Comparison of ENCODE assay signal across 8 mouse cellular contexts in genomic region chr15:89173024-89173905, GRCm38 (mm10). TPM values are rescaled to one million over a fixed set of nuclear protein-coding genes. Genes with fewer than 3 reads are reported as not detected.
DNase-seq lines count a peak whose midpoint lies in the region; ATAC-seq and TF ChIP-seq lines count a peak whose summit lies in the region.

No protein-coding gene starts in this region.

- peak overlapping the region; percentile 63 for H3K9ac ChIP-seq in embryonic facial prominence, embryonic 11.5 days (replicated peaks; ENCODE audit: low read length)
- H3K9ac ChIP-seq in hindbrain, embryonic 14.5 days = peak overlapping the region; percentile 86
- peak overlapping the region; percentile 72 for H3K9ac ChIP-seq in limb, embryonic 14.5 days (ENCODE audit: low read depth, low read length, severe bottlenecking)
- peak overlapping the region; percentile 81 for H3K9ac ChIP-seq in midbrain, embryonic 16.5 days (ENCODE audit: low read depth, low read length)

- H3K27me3 ChIP-seq in E14TG2a.4 (ENCODE audit: insufficient read depth, low read length) = peaks cover 24% of the 10 kb centered on the region
- no peaks in the 10 kb centered on the region for H3K27me3 ChIP-seq in embryonic facial prominence, embryonic 11.5 days (ENCODE audit: control insufficient read depth, insufficient read depth, low read length)
- no peaks in the 10 kb centered on the region for H3K27me3 ChIP-seq in hindbrain, embryonic 14.5 days (ENCODE audit: control insufficient read depth, insufficient read depth, low read length)
- no peaks in the 10 kb centered on the region for H3K27me3 ChIP-seq in limb, embryonic 14.5 days (ENCODE audit: control insufficient read depth, insufficient read depth, low read length)
- H3K27me3 ChIP-seq in midbrain, embryonic 16.5 days (ENCODE audit: control insufficient read depth, insufficient read depth, low read depth, low read length) = no peaks in the 10 kb centered on the region

- 0 out of 2 replicates have a peak overlapping the region, but pooled peaks have one; percentile 4 for H3K27ac ChIP-seq in embryonic facial prominence, embryonic 11.5 days (replicated peaks; ENCODE audit: low read depth, low read length)
- H3K27ac ChIP-seq in hindbrain, embryonic 14.5 days = peak overlapping the region; percentile 83
- peak overlapping the region; percentile 26; the same call in 1 of the 2 replicates for H3K27ac ChIP-seq in limb, embryonic 14.5 days (replicated peaks; ENCODE audit: low read depth, low read length)
- H3K27ac ChIP-seq in midbrain, embryonic 16.5 days (ENCODE audit: low read length) = peak overlapping the region; percentile 81

- peaks cover 100% of the 10 kb centered on the region for H3K4me1 ChIP-seq in E14TG2a.4 (replicated peaks; ENCODE audit: low read depth, low read length)
- H3K4me1 ChIP-seq in embryonic facial prominence, embryonic 11.5 days (ENCODE audit: control insufficient read depth, insufficient read depth, low read length) = peaks cover 25% of the 10 kb centered on the region
- H3K4me1 ChIP-seq in hindbrain, embryonic 14.5 days (replicated peaks; ENCODE audit: control insufficient read depth, insufficient read depth, low read length) = peaks cover 83% of the 10 kb centered on the region
- H3K4me1 ChIP-seq in limb, embryonic 14.5 days (ENCODE audit: control insufficient read depth, insufficient read depth, low read length) = peaks cover 85% of the 10 kb centered on the region
- H3K4me1 ChIP-seq in midbrain, embryonic 16.5 days (ENCODE audit: control insufficient read depth, insufficient read depth, low read length) = peaks cover 69% of the 10 kb centered on the region

- H3K4me3 ChIP-seq in E14TG2a.4 (replicated peaks; ENCODE audit: low read length) = peak overlapping the region; percentile 81
- H3K4me3 ChIP-seq in embryonic facial prominence, embryonic 11.5 days (ENCODE audit: low read depth, low read length) = peak overlapping the region; percentile 55
- peak overlapping the region; percentile 52 for H3K4me3 ChIP-seq in hindbrain, embryonic 14.5 days (replicated peaks; ENCODE audit: low read length)
- H3K4me3 ChIP-seq in limb, embryonic 14.5 days (replicated peaks; ENCODE audit: low read length) = peak overlapping the region; percentile 60
- peak overlapping the region; percentile 48 for H3K4me3 ChIP-seq in midbrain, embryonic 16.5 days (ENCODE audit: low read depth, low read length)

- H3K4me2 ChIP-seq in embryonic facial prominence, embryonic 11.5 days (ENCODE audit: low read depth, low read length) = peak overlapping the region; percentile 100
- H3K4me2 ChIP-seq in hindbrain, embryonic 14.5 days (replicated peaks) = peak overlapping the region; percentile 99
- peak overlapping the region; percentile 94 for H3K4me2 ChIP-seq in limb, embryonic 14.5 days (replicated peaks; ENCODE audit: low read depth, low read length, severe bottlenecking)
- peak overlapping the region; percentile 98 for H3K4me2 ChIP-seq in midbrain, embryonic 16.5 days (ENCODE audit: low read length)

- no peak for TF ChIP-seq CTCF in E14TG2a.4 (conservative IDR thresholded peaks at IDR 0.05; ENCODE audit: low read length)

- DNase-seq in gastrocnemius, postnatal 10 days = peak; percentile 54
- no peak for DNase-seq in gastrocnemius, adult 8-10 months (ENCODE audit: low spot score in 2 of 2)
- DNase-seq in embryonic facial prominence, embryonic 11.5 days (ENCODE audit: low spot score) = peak; percentile 73
- peak; percentile 70 for DNase-seq in hindbrain, embryonic 14.5 days (ENCODE audit: low spot score)
- no peak for DNase-seq in limb, embryonic 14.5 days (ENCODE audit: low spot score)
- no peak for DNase-seq in urinary bladder, postnatal 10 days (ENCODE audit: low spot score)

- peak; percentile 22 for ATAC-seq in embryonic facial prominence, embryonic 11.5 days (replicated peaks; ENCODE audit: insufficient number of reproducible peaks, low FRiP score, low TSS enrichment, low read depth)
- ATAC-seq in hindbrain, embryonic 14.5 days (ENCODE audit: low FRiP score) = peak; percentile 21; the same call in 1 of the 2 replicates
- ATAC-seq in limb, embryonic 14.5 days (ENCODE audit: low FRiP score, low read depth) = no peak
- ATAC-seq in midbrain, embryonic 16.5 days = peak; percentile 52; the same call in 1 of the 2 replicates

- under 1% methylated on average over 61 of the region's 65 CpGs for WGBS in embryonic facial prominence, embryonic 11.5 days
- WGBS in hindbrain, embryonic 14.5 days = under 1% methylated on average over 65 of the region's 65 CpGs
- under 1% methylated on average over 55 of the region's 65 CpGs for WGBS in limb, embryonic 14.5 days
- WGBS in midbrain, embryonic 16.5 days = under 1% methylated on average over 56 of the region's 65 CpGs

- H3K9me3 ChIP-seq in E14TG2a.4 (ENCODE audit: low read length) = no peaks in the 10 kb centered on the region
- H3K9me3 ChIP-seq in embryonic facial prominence, embryonic 11.5 days (replicated peaks; ENCODE audit: control insufficient read depth, low read length) = no peaks in the 10 kb centered on the region
- no peaks in the 10 kb centered on the region for H3K9me3 ChIP-seq in hindbrain, embryonic 14.5 days (ENCODE audit: control insufficient read depth, low read length)
- no peaks in the 10 kb centered on the region for H3K9me3 ChIP-seq in limb, embryonic 14.5 days (ENCODE audit: control insufficient read depth, low read length)
- no peaks in the 10 kb centered on the region for H3K9me3 ChIP-seq in midbrain, embryonic 16.5 days (replicated peaks; ENCODE audit: control insufficient read depth, low read length, poor library complexity, severe bottlenecking)

- TF ChIP-seq POLR2A in limb, embryonic 14.5 days (IDR thresholded peaks at IDR 0.05; ENCODE audit: borderline replicate concordance, extremely low read depth, insufficient read depth, insufficient read length) = no peak

- H3K36me3 ChIP-seq in E14TG2a.4 (ENCODE audit: insufficient read depth, low read length) = peaks cover 41% of the 10 kb centered on the region
- H3K36me3 ChIP-seq in embryonic facial prominence, embryonic 11.5 days (replicated peaks; ENCODE audit: control insufficient read depth, insufficient read depth, low read depth, low read length) = 0 out of 2 replicates have a peak, but pooled peaks cover 2% of the 10 kb centered on the region
- peaks cover 17% of the 10 kb centered on the region for H3K36me3 ChIP-seq in hindbrain, embryonic 14.5 days (replicated peaks; ENCODE audit: control insufficient read depth, insufficient read depth)
- peaks cover 7% of the 10 kb centered on the region for H3K36me3 ChIP-seq in limb, embryonic 14.5 days (ENCODE audit: control insufficient read depth, insufficient read depth, low read length)
- 0 out of 2 replicates have a peak, but pooled peaks cover 3% of the 10 kb centered on the region for H3K36me3 ChIP-seq in midbrain, embryonic 16.5 days (ENCODE audit: control insufficient read depth, insufficient read depth, low read length)

RNA-seq across cellular contexts. Expression of gene Plxnb2, which starts 7.3 kb away (rescaled TPM):
- total RNA-seq in gastrocnemius, postnatal 10 days (2021) = 10 to 100 TPM; 28.9 to 43.0 TPM
- total RNA-seq in gastrocnemius, adult 8-10 months (2022) = 1 to 10 TPM; 4.5 to 6.3 (median 5.3) TPM
- polyA plus RNA-seq in embryonic facial prominence, embryonic 11.5 days (2014; fragmentation: Nextera tagmentation; extraction: Ambion mirVana) = 113 and 122 TPM in 2 replicates
- 99.2 and 101 TPM in 2 replicates for polyA plus RNA-seq in hindbrain, embryonic 14.5 days (2014; fragmentation: Nextera tagmentation; extraction: Ambion mirVana)
- 212 and 268 TPM in 2 replicates for polyA plus RNA-seq in limb, embryonic 14.5 days (2012; rRNA removed)
- 170 and 183 TPM in 2 replicates for polyA plus RNA-seq in limb, embryonic 14.5 days (2014; fragmentation: Nextera tagmentation; extraction: Ambion mirVana)
- 90.1 and 92.1 TPM in 2 replicates for polyA plus RNA-seq in midbrain, embryonic 16.5 days (2015; fragmentation: Nextera tagmentation; extraction: Ambion mirVana)

RNA-seq across cellular contexts. Expression of gene Dennd6b, which starts 23.0 kb away (rescaled TPM):
- total RNA-seq in gastrocnemius, postnatal 10 days (2021) = 1 to 10 TPM; 4.5 to 7.0 TPM
- 1 to 10 TPM; 8.3 to 9.4 (median 9.2) TPM for total RNA-seq in gastrocnemius, adult 8-10 months (2022)
- 14.9 and 18.6 TPM in 2 replicates for polyA plus RNA-seq in embryonic facial prominence, embryonic 11.5 days (2014; fragmentation: Nextera tagmentation; extraction: Ambion mirVana)
- polyA plus RNA-seq in hindbrain, embryonic 14.5 days (2014; fragmentation: Nextera tagmentation; extraction: Ambion mirVana) = 71.4 and 71.6 TPM in 2 replicates
- polyA plus RNA-seq in limb, embryonic 14.5 days (2012; rRNA removed) = 39.2 and 53.6 TPM in 2 replicates
- 12.7 and 14.0 TPM in 2 replicates for polyA plus RNA-seq in limb, embryonic 14.5 days (2014; fragmentation: Nextera tagmentation; extraction: Ambion mirVana)
- 120 and 124 TPM in 2 replicates for polyA plus RNA-seq in midbrain, embryonic 16.5 days (2015; fragmentation: Nextera tagmentation; extraction: Ambion mirVana)

RNA-seq across cellular contexts. Expression of gene Mapk11, which starts 23.8 kb away (rescaled TPM):
- 1 to 10 TPM; 2.1 to 3.0 TPM for total RNA-seq in gastrocnemius, postnatal 10 days (2021)
- 1 to 10 TPM in 2 of 4 experiments, under 1 TPM in 2; 0.70 to 1.3 (median 0.97) TPM for total RNA-seq in gastrocnemius, adult 8-10 months (2022)
- polyA plus RNA-seq in embryonic facial prominence, embryonic 11.5 days (2014; fragmentation: Nextera tagmentation; extraction: Ambion mirVana) = 12.7 and 13.5 TPM in 2 replicates
- 20.4 and 22.4 TPM in 2 replicates for polyA plus RNA-seq in hindbrain, embryonic 14.5 days (2014; fragmentation: Nextera tagmentation; extraction: Ambion mirVana)
- polyA plus RNA-seq in limb, embryonic 14.5 days (2012; rRNA removed) = 13.4 and 15.9 TPM in 2 replicates
- 7.0 and 7.3 TPM in 2 replicates for polyA plus RNA-seq in limb, embryonic 14.5 days (2014; fragmentation: Nextera tagmentation; extraction: Ambion mirVana)
- polyA plus RNA-seq in midbrain, embryonic 16.5 days (2015; fragmentation: Nextera tagmentation; extraction: Ambion mirVana) = 29.0 and 32.6 TPM in 2 replicates

RNA-seq across cellular contexts. Expression of gene Mapk12, which starts 32.8 kb away (rescaled TPM):
- total RNA-seq in gastrocnemius, postnatal 10 days (2021) = 10 to 100 TPM; 76.0 to 77.1 TPM
- total RNA-seq in gastrocnemius, adult 8-10 months (2022) = 100 to 1,000 TPM; 123 to 153 (median 139) TPM
- 10.1 and 11.9 TPM in 2 replicates for polyA plus RNA-seq in embryonic facial prominence, embryonic 11.5 days (2014; fragmentation: Nextera tagmentation; extraction: Ambion mirVana)
- polyA plus RNA-seq in hindbrain, embryonic 14.5 days (2014; fragmentation: Nextera tagmentation; extraction: Ambion mirVana) = 3.3 and 4.0 TPM in 2 replicates
- 13.7 and 14.9 TPM in 2 replicates for polyA plus RNA-seq in limb, embryonic 14.5 days (2012; rRNA removed)
- 5.0 and 8.3 TPM in 2 replicates for polyA plus RNA-seq in limb, embryonic 14.5 days (2014; fragmentation: Nextera tagmentation; extraction: Ambion mirVana)
- polyA plus RNA-seq in midbrain, embryonic 16.5 days (2015; fragmentation: Nextera tagmentation; extraction: Ambion mirVana) = 3.0 and 4.4 TPM in 2 replicates

RNA-seq across cellular contexts. Expression of gene Ppp6r2, which starts 38.1 kb away (rescaled TPM):
- total RNA-seq in gastrocnemius, postnatal 10 days (2021) = 10 to 100 TPM; 60.1 to 61.9 TPM
- 100 to 1,000 TPM in 3 of 4 experiments, 10 to 100 TPM in 1; 97.2 to 102 (median 101) TPM for total RNA-seq in gastrocnemius, adult 8-10 months (2022)
- 22.8 and 25.1 TPM in 2 replicates for polyA plus RNA-seq in embryonic facial prominence, embryonic 11.5 days (2014; fragmentation: Nextera tagmentation; extraction: Ambion mirVana)
- 78.2 and 84.0 TPM in 2 replicates for polyA plus RNA-seq in hindbrain, embryonic 14.5 days (2014; fragmentation: Nextera tagmentation; extraction: Ambion mirVana)
- 59.0 and 71.5 TPM in 2 replicates for polyA plus RNA-seq in limb, embryonic 14.5 days (2012; rRNA removed)
- 28.3 and 31.7 TPM in 2 replicates for polyA plus RNA-seq in limb, embryonic 14.5 days (2014; fragmentation: Nextera tagmentation; extraction: Ambion mirVana)
- polyA plus RNA-seq in midbrain, embryonic 16.5 days (2015; fragmentation: Nextera tagmentation; extraction: Ambion mirVana) = 76.7 and 82.0 TPM in 2 replicates

Comparison
In these comparisons a context has a peak if more than half of its experiments do, and no peak if none do; other contexts are left out.
1. DNase-seq: peak in gastrocnemius, postnatal 10 days (single experiment), embryonic facial prominence, embryonic 11.5 days (single experiment) and hindbrain, embryonic 14.5 days (single experiment); none in gastrocnemius, adult 8-10 months (0 of 2), limb, embryonic 14.5 days (single experiment) and urinary bladder, postnatal 10 days (single experiment).
2. H3K27ac ChIP-seq: peak in every context shown above with its lines; median percentile 83 in hindbrain, embryonic 14.5 days; 81 in midbrain, embryonic 16.5 days; 26 in limb, embryonic 14.5 days; 4 in embryonic facial prominence, embryonic 11.5 days.
3. Peak in every context shown above with its lines, with median percentiles within 50 percentile points of each other: H3K4me3 ChIP-seq, H3K4me2 ChIP-seq and H3K9ac ChIP-seq.